Mouse (Mus musculus) limb, embryonic 11.5 days (tissue): ENCODE measurements around the gene Tpst1. TPM values are rescaled to one million over a fixed set of nuclear protein-coding genes. Genes with fewer than 3 reads are reported as not detected.
A peak's percentile ranks its signal among the peaks of the same experiment; 100 is the strongest.

Source experiments
- ATAC-seq: fragments of 200-750 bp; cut with Nextera tagmentation; 2 replicates; pipeline ENCODE4 v1.8.0; 2017; ENCODE audit warnings: low read depth; ENCODE audit not compliant: insufficient number of reproducible peaks, low FRiP score, low TSS enrichment
- DNase-seq: peaks from one replicate; pipeline ENCODE4 v3.0.0-alpha.2; 2015; ENCODE audit warnings: low spot score
- H3K27ac ChIP-seq: fragments of 300-500 bp; sonication (generic); replicated peaks from 2 replicates; pipeline ENCODE4 v1.5.1; 2014; ENCODE audit warnings: low read depth, mild to moderate bottlenecking, low read length
- H3K27me3 ChIP-seq: fragments of 300-500 bp; sonication (generic); 2 replicates; pipeline ENCODE4 v1.6.1; 2014; ENCODE audit warnings: mild to moderate bottlenecking, low read length, mixed read lengths; ENCODE audit not compliant: control insufficient read depth, insufficient read depth
- H3K36me3 ChIP-seq: fragments of 300-500 bp; sonication (generic); 2 replicates; pipeline ENCODE4 v1.6.1; 2014; ENCODE audit warnings: mild to moderate bottlenecking, low read length, moderate library complexity, mixed read lengths; ENCODE audit not compliant: control insufficient read depth, insufficient read depth
- H3K4me1 ChIP-seq: fragments of 300-500 bp; sonication (generic); 2 replicates; pipeline ENCODE4 v1.6.1; 2014; ENCODE audit warnings: low read length, mixed read lengths; ENCODE audit not compliant: control insufficient read depth, insufficient read depth
- H3K4me2 ChIP-seq: fragments of 300-500 bp; sonication (generic); 2 replicates; pipeline ENCODE4 v1.6.1; 2014; ENCODE audit warnings: low read depth, mild to moderate bottlenecking, moderate library complexity; ENCODE audit not compliant: severe bottlenecking
- H3K4me3 ChIP-seq: fragments of 300-500 bp; sonication (generic); 2 replicates; pipeline ENCODE4 v1.5.1; 2014; ENCODE audit warnings: low read depth, low read length
- H3K9ac ChIP-seq: fragments of 300-500 bp; sonication (generic); 2 replicates; pipeline ENCODE4 v1.6.1; 2014; ENCODE audit warnings: mild to moderate bottlenecking, low read length
- H3K9me3 ChIP-seq: fragments of 300-500 bp; sonication (generic); 2 replicates; pipeline ENCODE4 v1.6.1; 2016; ENCODE audit warnings: low read length; ENCODE audit not compliant: control insufficient read depth
- WGBS: fragments of 180-500 bp; shearing (Covaris S2); extraction: QIAGEN DNeasy Blood & Tissue Kit; methylation state at CpG from one replicate; pipeline ENCODE4 v1.1.7; 2014; 5-methylcytosine and 5-hydroxymethylcytosine counted together
- polyA plus RNA-seq: library from polyadenylated mRNA; unstranded; fragments of >200 nt; fragmentation: Nextera tagmentation; extraction: Ambion mirVana; gene quantifications from 2 replicates; pipeline ENCODE4 v1.2.1, GENCODE M21; 2014

Gene Tpst1
- polyA plus RNA-seq, 1 experiment from 2014 or later = 73.0 TPM

- Histone ChIP-seq H3K27ac (no peak overlapping the region), H3K36me3 (no peaks in the 10 kb centered on the region), H3K4me1 (no peaks in the 10 kb centered on the region), H3K9ac (no peak overlapping the region), H3K4me3 (no peak overlapping the region), H3K27me3 (no peaks in the 10 kb centered on the region), H3K9me3 (no peaks in the 10 kb centered on the region), H3K4me2 (no peak overlapping the region; the same call in 1 of the 2 replicates)
- WGBS = 92% methylated on average over 8 of the region's 8 CpGs
- no peak for DNase-seq
- no peak for ATAC-seq
These were observed 72.8 kb downstream of the Tpst1 start for GRCm38 (mm10) chr5:130145961-130146360.

DNA sequence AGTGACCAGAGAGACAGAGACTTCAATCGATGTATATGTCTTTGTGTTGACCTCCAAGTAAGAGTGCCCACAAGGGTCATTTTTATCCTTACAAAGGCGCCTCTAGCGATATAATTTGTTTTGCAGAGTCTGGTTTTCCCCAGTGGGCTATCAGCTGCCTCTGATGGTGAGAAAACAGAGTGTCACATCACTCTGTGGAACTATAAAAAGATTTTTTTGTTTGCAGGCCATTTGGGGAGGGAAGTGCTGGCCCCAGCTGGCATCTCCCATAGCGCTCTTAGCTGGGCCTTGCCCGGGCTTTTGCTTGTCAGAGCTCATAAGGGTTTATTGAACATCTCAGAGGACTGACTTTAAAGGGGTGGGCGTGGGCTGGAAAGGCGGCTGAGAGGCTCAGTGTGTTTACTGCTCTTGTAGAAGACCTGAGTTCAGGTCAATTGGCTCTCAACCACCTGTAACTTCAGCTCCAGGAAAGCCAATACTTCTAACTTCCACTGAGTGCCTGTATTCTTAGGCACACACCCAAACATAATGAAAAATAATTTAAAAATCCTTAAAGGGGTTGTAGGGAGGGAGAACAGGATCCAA lies 76.7 kb downstream of the Tpst1 start:
- no peak overlapping the region for H3K4me3 ChIP-seq
- no peak overlapping the region for H3K4me2 ChIP-seq
- no peak overlapping the region for H3K27ac ChIP-seq
- 79% methylated on average over 7 of the region's 7 CpGs for WGBS
- ATAC-seq = no peak
- no peak overlapping the region for H3K9ac ChIP-seq
- no peaks in the 10 kb centered on the region for H3K4me1 ChIP-seq
- peaks cover 4% of the 10 kb centered on the region; the same call in 1 of the 2 replicates for H3K36me3 ChIP-seq
- H3K9me3 ChIP-seq = no peaks in the 10 kb centered on the region
- no peak for DNase-seq
- H3K27me3 ChIP-seq = no peaks in the 10 kb centered on the region

GRCm38 (mm10) chr5:130154286-130154685 lies 81.2 kb downstream of the Tpst1 start:
- Histone ChIP-seq H3K27me3 (no peaks in the 10 kb centered on the region), H3K36me3 (peaks cover 4% of the 10 kb centered on the region; the same call in 1 of the 2 replicates), H3K4me2 (no peak overlapping the region), H3K27ac (no peak overlapping the region), H3K9me3 (no peaks in the 10 kb centered on the region), H3K9ac (no peak overlapping the region), H3K4me1 (no peaks in the 10 kb centered on the region), H3K4me3 (no peak overlapping the region)
- 82% methylated on average over 2 of the region's 2 CpGs for WGBS
- DNase-seq = no peak
- no peak for ATAC-seq

DNA sequence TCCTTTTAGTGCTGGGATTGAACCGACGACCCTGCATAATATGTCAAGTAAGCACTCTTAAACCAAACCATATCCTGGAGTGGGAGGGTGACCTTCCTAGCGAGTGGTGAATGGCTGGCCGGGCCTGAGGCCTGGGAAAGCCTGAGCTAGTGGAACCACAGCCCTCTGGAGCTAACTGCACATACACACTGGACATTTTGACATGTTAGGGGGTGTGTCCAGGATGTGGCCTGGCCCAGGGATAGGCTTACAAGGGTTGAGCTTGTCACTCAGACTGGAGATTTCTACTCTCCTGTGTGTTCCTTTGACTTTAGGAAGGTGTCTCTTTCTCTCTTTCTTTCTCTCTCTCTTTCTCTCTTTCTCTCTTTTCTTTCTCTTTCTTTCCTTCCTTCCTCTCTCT lies 85.4 kb downstream of the Tpst1 start:
- Histone ChIP-seq H3K27me3 (no peaks in the 10 kb centered on the region), H3K4me2 (no peak overlapping the region), H3K27ac (no peak overlapping the region), H3K4me1 (no peaks in the 10 kb centered on the region), H3K36me3 (no peaks in the 10 kb centered on the region), H3K9me3 (no peaks in the 10 kb centered on the region), H3K4me3 (no peak overlapping the region), H3K9ac (no peak overlapping the region)
- ATAC-seq (no peak), DNase-seq (no peak)
- 75% methylated on average over 4 of the region's 4 CpGs for WGBS

GRCm38 (mm10) chr5:130159761-130160201 lies 86.7 kb downstream of the Tpst1 start:
- WGBS = 72% methylated on average over 7 of the region's 7 CpGs
- Histone ChIP-seq H3K9me3 (no peaks in the 10 kb centered on the region), H3K36me3 (no peaks in the 10 kb centered on the region), H3K9ac (no peak overlapping the region), H3K4me2 (no peak overlapping the region), H3K4me3 (no peak overlapping the region), H3K27me3 (no peaks in the 10 kb centered on the region), H3K27ac (no peak overlapping the region), H3K4me1 (no peaks in the 10 kb centered on the region)
- DNase-seq = no peak
- no peak for ATAC-seq

GRCm38 (mm10) chr5:130163670-130164069 lies 90.5 kb downstream of the Tpst1 start:
- Histone ChIP-seq H3K4me3 (no peak overlapping the region), H3K9ac (no peak overlapping the region), H3K27ac (no peak overlapping the region), H3K4me2 (no peak overlapping the region), H3K36me3 (no peaks in the 10 kb centered on the region), H3K4me1 (no peaks in the 10 kb centered on the region), H3K9me3 (no peaks in the 10 kb centered on the region), H3K27me3 (no peaks in the 10 kb centered on the region)
- DNase-seq = peak; percentile 84
- 2% methylated on average over 7 of the region's 7 CpGs for WGBS
- no peak for ATAC-seq

DNA sequence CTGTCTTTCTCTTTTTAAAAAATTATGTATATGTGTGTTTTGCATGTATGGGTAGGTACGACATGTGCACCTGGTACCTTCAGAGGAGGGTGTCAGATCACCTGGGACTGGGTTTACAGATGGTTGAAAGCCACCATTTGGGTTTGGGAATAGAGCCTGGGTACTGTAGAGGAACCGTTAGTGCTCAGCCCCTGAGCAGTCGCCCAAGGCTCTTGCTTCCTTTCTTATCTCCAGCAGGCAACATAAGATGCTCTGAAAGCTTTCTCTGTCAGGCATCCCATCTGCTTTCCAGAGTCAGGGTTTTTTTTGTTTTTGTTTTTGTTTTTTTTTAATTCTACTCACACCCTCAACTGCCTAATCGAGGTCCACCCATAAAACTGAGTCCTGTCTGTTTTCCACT lies 92.1 kb downstream of the Tpst1 start:
- Histone ChIP-seq H3K27ac (no peak overlapping the region), H3K4me3 (no peak overlapping the region), H3K9ac (no peak overlapping the region), H3K4me1 (no peaks in the 10 kb centered on the region), H3K27me3 (no peaks in the 10 kb centered on the region), H3K36me3 (no peaks in the 10 kb centered on the region), H3K4me2 (no peak overlapping the region), H3K9me3 (no peaks in the 10 kb centered on the region)
- 73% methylated on average over 4 of the region's 4 CpGs for WGBS
- no peak for DNase-seq
- ATAC-seq = no peak

DNA sequence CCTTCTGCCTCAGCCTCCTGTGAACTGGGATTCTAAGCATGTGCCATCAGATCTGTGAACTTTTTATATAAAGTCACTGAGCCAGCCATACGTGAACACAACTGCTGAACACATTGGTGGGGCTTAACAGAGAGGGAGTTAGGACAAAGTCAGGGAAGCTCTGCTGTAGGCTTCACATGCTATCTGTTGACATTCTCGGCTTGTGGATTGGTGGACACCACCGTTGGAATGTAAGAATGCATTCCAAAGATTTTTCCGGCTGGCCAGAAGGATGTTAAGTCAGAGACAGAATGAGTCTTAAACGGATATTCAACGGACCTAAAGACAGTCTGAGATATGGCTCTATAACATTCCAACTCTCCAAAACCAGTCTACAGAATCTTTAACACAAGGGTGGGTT lies 96.0 kb downstream of the Tpst1 start:
- no peak overlapping the region for H3K27ac ChIP-seq

More for the DNA sequence above, 96.0 kb downstream of the Tpst1 start:
- Histone ChIP-seq H3K9ac (no peak overlapping the region), H3K9me3 (no peaks in the 10 kb centered on the region), H3K36me3 (no peaks in the 10 kb centered on the region), H3K4me1 (peaks cover 7% of the 10 kb centered on the region), H3K27me3 (no peaks in the 10 kb centered on the region), H3K4me3 (no peak overlapping the region), H3K4me2 (no peak overlapping the region)
- WGBS = 78% methylated on average over 6 of the region's 6 CpGs
- ATAC-seq (no peak), DNase-seq (no peak)
